Mouse (Mus musculus): ENCODE results near the gene Rbfox1.

- TF ChIP-seq EP300 (IDR thresholded peaks at IDR 0.05; ENCODE audit: insufficient read depth, low read depth, low read length) (no peak), CTCF (IDR thresholded peaks at IDR 0.05; ENCODE audit: low read depth, low read length) (no peak), POLR2A (IDR thresholded peaks at IDR 0.05; ENCODE audit: insufficient read depth, low read length) (no peak)
Observed at GRCm38 (mm10) chr16:7076305-7076704, 1191.2 kb downstream of the Rbfox1 start.
